Mouse (Mus musculus) C2C12 (cell line): ENCODE results near the gene Erg.

ENCODE experiments used
- CTCF ChIP-seq: IDR thresholded peaks from one replicate; pipeline ENCODE4 v1.5.1; 2011; ENCODE audit not compliant: control insufficient read depth, insufficient read depth, insufficient read length
- MAX ChIP-seq: IDR thresholded peaks from one replicate; pipeline ENCODE4 v1.6.1; 2011; ENCODE audit warnings: mild to moderate bottlenecking, control low read depth
- MYOD1 ChIP-seq: IDR thresholded peaks from one replicate; pipeline ENCODE4 v1.6.1; 2011; ENCODE audit warnings: low read depth; ENCODE audit not compliant: control insufficient read depth, insufficient read length
- MYOG ChIP-seq: IDR thresholded peaks from one replicate; pipeline ENCODE4 v1.6.1; 2011; ENCODE audit not compliant: control insufficient read depth, insufficient read length; ENCODE audit errors: extremely low read depth

DNA sequence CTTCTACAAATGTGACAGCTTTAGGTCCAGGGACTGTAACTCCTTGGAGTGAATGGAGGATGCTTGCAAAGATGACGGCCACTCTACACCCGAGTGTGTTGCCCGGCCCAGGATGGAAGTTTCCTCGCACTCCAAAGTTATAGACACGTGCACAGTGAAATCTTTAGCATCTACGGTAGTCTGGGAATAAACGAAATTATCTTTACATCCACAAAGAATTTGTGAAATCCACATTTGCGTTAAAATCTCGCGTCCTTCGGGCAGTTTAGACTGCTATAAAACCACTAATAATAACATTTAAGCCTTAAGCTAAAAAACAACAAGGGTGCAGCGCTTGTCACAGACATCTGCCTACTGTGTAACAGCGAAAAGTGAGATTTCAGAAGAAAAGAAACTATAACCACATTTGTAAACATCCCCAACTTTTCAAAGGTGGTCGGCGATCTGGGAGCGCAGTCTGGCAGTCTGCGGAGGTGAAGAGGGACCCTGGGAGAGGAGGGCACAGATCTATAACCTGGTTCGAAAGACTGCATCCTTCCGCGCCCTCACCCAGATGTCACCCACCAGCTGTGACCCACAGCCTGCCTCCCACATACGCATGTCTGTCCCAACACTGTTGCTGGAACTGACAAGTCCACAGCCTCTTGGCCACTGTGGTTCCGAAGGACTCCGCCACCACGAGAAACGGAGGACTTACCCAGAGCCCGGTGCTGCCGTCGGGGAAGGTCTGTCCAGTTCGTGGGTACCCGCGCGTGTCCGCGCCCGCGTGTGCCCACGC lies 1.5 kb downstream of the Erg start:
- TF ChIP-seq MAX (no peak), CTCF (no peak), MYOD1 (no peak), MYOG (no peak)
